Mouse (Mus musculus) urinary bladder, postnatal 14 days (tissue): ENCODE measurements around the gene Nck1.

Experiments
- DNase-seq: peaks from one replicate; pipeline ENCODE4 v3.0.0; 2021; ENCODE audit warnings: low spot score

Gene Nck1

GRCm38 (mm10) chr9:100535618-100536262, 10.2 kb downstream of the Nck1 start:
- no peak for DNase-seq

- DNase-seq: no peak
These were observed 11.2 kb downstream of the Nck1 start for GRCm38 (mm10) chr9:100534686-100535085.

GRCm38 (mm10) chr9:100532847-100533505, 13.0 kb downstream of the Nck1 start:
- DNase-seq: no peak

GRCm38 (mm10) chr9:100531296-100531695, 14.6 kb downstream of the Nck1 start:
- DNase-seq: no peak

GRCm38 (mm10) chr9:100525225-100525624, 20.7 kb downstream of the Nck1 start:
- no peak for DNase-seq

- DNase-seq: no peak
These were observed 23.9 kb downstream of the Nck1 start for GRCm38 (mm10) chr9:100522029-100522428.

- DNase-seq: peak; percentile 56
These were observed 25.3 kb downstream of the Nck1 start for GRCm38 (mm10) chr9:100520586-100520985.

GRCm38 (mm10) chr9:100520012-100520411, 25.9 kb downstream of the Nck1 start:
- DNase-seq: no peak

GRCm38 (mm10) chr9:100507581-100507980, 38.4 kb downstream of the Nck1 start:
- no peak for DNase-seq

- peak; percentile 76 for DNase-seq
These were observed 39.3 kb downstream of the Nck1 start for GRCm38 (mm10) chr9:100506652-100507051.

GRCm38 (mm10) chr9:100505498-100505897, 40.4 kb downstream of the Nck1 start:
- DNase-seq: no peak

- no peak for DNase-seq
These were observed 52.2 kb downstream of the Nck1 start for GRCm38 (mm10) chr9:100493611-100494261.

GRCm38 (mm10) chr9:100491424-100491823, 54.5 kb downstream of the Nck1 start:
- no peak for DNase-seq

- no peak for DNase-seq
These were observed 57.0 kb downstream of the Nck1 start for GRCm38 (mm10) chr9:100488969-100489368.

- DNase-seq: no peak
These were observed 57.7 kb downstream of the Nck1 start for GRCm38 (mm10) chr9:100488056-100488713.

GRCm38 (mm10) chr9:100486431-100486830, 59.5 kb downstream of the Nck1 start, which contains the start of gene Il20rb:
TSS of gene Il20rb (minus strand) at chr9:100486788.
- DNase-seq: no peak

- DNase-seq: no peak
These were observed 62.6 kb downstream of the Nck1 start for GRCm38 (mm10) chr9:100483318-100483717.

GRCm38 (mm10) chr9:100481626-100482025, 64.3 kb downstream of the Nck1 start:
- no peak for DNase-seq

- DNase-seq: no peak
These were observed 71.9 kb downstream of the Nck1 start for GRCm38 (mm10) chr9:100474056-100474455.

- no peak for DNase-seq
These were observed 72.6 kb downstream of the Nck1 start for GRCm38 (mm10) chr9:100473361-100473760.

- no peak for DNase-seq
These were observed 73.0 kb downstream of the Nck1 start for GRCm38 (mm10) chr9:100472931-100473330.

- DNase-seq: no peak
These were observed 74.4 kb downstream of the Nck1 start for GRCm38 (mm10) chr9:100471605-100471953.
